Mouse (Mus musculus): Measurements from ENCODE around the gene Gm20716. TPM values are rescaled to one million over a fixed set of nuclear protein-coding genes. Genes with fewer than 3 reads are reported as not detected.

The Gm20716 gene
- not detected in 2 replicates for total RNA-seq (2023)

DNA sequence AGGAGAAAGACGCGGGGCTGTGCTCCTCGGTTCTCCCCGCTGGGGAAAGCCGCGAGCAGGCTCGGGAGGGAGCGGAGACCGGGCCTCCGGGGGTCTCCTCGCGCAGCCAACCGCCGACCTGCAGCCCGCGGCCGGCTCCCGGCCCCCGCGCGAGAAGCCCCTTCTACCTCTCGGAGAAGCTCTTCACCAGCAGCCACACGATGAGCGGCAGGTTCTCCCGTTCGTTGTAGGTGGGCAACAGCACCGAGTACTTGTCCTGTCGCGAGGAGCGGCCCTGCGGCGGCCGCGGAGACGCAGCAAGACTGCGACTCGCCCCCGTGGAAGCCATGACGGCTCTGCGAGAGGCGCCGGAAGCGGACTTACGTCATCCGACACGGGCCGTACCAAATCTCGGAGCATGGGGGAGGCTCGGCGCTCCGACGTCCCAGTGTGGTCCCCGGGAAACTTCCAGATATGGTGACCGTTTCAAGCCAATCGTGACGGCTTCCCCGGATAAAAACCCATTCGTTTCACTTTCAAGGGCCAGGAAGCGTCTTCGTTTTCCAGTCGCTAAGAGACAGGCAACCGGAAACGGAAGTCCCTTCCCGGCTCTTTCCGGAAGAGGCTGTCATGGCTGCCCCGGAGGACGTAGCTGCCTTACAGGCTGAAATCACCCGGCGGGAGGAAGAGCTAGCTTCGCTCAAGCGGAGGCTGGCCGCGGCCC, at the start of gene Gm20716, which contains the start of the genes Dpm1 and Mocs3:
Gene Gm20716, minus strand, starts transcription at position 339 of the 703 bp plus-strand sequence.
Gene Dpm1, minus strand, starts transcription at position 566 of the 703 bp plus-strand sequence.
Gene Mocs3, plus strand, starts transcription at position 597 of the 703 bp plus-strand sequence.

DNA sequence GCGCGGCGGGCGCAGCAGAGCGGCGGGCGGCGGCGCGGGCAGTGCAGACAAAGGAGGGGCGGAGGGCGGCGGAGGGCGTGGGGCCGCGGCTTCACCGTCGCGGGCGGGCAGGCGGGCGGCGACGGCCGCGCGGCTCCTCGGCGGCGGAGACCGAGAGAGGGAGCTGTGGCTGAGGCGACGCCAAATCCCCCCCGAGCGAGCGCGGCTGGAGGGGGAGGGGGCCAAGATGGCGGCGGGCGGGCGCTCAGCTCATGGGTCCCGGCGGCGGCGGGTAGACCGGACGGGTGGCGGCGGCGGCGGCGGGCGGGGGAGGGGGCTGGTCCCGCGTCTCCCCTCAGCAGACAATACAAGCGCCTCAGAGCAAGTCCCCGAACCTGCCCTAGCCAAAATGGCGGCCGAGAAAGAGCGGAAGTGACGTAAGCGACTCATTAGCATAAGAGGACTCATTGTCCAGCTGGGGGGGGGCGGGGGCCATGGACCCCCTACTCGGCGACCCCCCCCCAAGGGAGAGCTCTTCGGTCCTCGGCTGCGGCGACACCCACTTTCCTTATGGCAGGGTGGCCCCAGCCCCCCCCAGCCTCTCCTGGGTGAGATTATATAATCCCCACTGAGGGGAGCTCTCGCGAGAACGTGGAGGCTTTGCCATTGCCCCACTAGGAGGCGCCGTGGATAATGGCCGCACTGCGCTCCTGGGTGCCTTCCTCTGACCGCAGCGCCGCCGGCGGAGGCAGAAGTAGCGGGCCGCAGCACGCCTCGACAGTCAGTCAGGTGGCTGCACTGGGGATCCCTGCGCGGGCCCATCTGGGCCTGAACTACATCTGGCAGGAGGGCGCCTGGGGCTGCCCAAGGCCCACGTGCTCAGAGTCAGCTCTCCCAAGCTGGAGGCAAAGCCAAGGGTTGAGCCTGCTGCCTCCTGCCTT, 23.2 kb downstream of the Gm20716 start, which contains the start of gene Adnp:
Gene Adnp, minus strand, starts transcription at position 388 of the 920 bp plus-strand sequence.

Other genes with a start within 250 kb of the Gm20716 start
- gene Ripor3, start 219.7 kb downstream of the Gm20716 start, total RNA-seq (2023) = 0.57 TPM in 1 of 2 replicates, not detected in the other
- not detected in 2 replicates for gene Pard6b, start 149.4 kb downstream of the Gm20716 start, total RNA-seq (2023)
- 52.8 and 68.8 TPM in 2 replicates for gene Adnp, start 23.3 kb downstream of the Gm20716 start, total RNA-seq (2023)
- gene Dpm1, start 227 bp upstream of the Gm20716 start, total RNA-seq (2023) = 139 and 167 TPM in 2 replicates
- 7.4 and 8.1 TPM in 2 replicates for gene Mocs3, start 258 bp upstream of the Gm20716 start, total RNA-seq (2023)
- 0.13 TPM in 1 of 2 replicates, not detected in the other for gene Kcng1, start 51.4 kb upstream of the Gm20716 start, total RNA-seq (2023)

Measured in neutrophil, adult 65 days (primary cell).